Mouse (Mus musculus) neural tube, embryonic 15.5 days (tissue): ENCODE results near the gene Lefty2. TPM values are rescaled to one million over a fixed set of nuclear protein-coding genes. Genes with fewer than 3 reads are reported as not detected.
"Not testable (repeated sequence)": the region's sequence is repeated elsewhere in the genome, so short reads cannot be mapped to it uniquely, and the experiment has no call there.

Experiments used
- ATAC-seq: fragments of 200-750 bp; cut with Nextera tagmentation; 2 replicates; pipeline ENCODE4 v1.8.0; 2017; ENCODE audit warnings: mild to moderate bottlenecking, moderate TSS enrichment, moderate library complexity; ENCODE audit not compliant: low FRiP score
- H3K27ac ChIP-seq: fragments of 300-500 bp; sonication (generic); replicated peaks from 2 replicates; pipeline ENCODE4 v1.5.1; 2015; ENCODE audit warnings: mild to moderate bottlenecking, inconsistent platforms
- H3K27me3 ChIP-seq: fragments of 300-500 bp; sonication (generic); replicated peaks from 2 replicates; pipeline ENCODE4 v1.6.1; 2015; ENCODE audit warnings: inconsistent platforms
- H3K36me3 ChIP-seq: fragments of 300-500 bp; sonication (generic); 2 replicates; pipeline ENCODE4 v1.6.1; 2015; ENCODE audit warnings: inconsistent platforms
- H3K4me1 ChIP-seq: fragments of 300-500 bp; sonication (generic); 2 replicates; pipeline ENCODE4 v1.6.1; 2015; ENCODE audit warnings: inconsistent platforms
- H3K4me2 ChIP-seq: fragments of 300-500 bp; sonication (generic); 2 replicates; pipeline ENCODE4 v1.6.1; 2015; ENCODE audit warnings: inconsistent platforms, mild to moderate bottlenecking, moderate library complexity
- H3K4me3 ChIP-seq: fragments of 300-500 bp; sonication (generic); replicated peaks from 2 replicates; pipeline ENCODE4 v1.5.1; 2015; ENCODE audit warnings: mild to moderate bottlenecking, inconsistent platforms
- H3K9ac ChIP-seq: fragments of 300-500 bp; sonication (generic); replicated peaks from 2 replicates; pipeline ENCODE4 v1.6.1; 2015; ENCODE audit warnings: mild to moderate bottlenecking, inconsistent platforms
- H3K9me3 ChIP-seq: fragments of 300-500 bp; sonication (generic); replicated peaks from 2 replicates; pipeline ENCODE4 v1.6.1; 2016; ENCODE audit warnings: inconsistent platforms
- WGBS: fragments of 180-500 bp; shearing (Covaris S2); methylation state at CpG from one replicate; pipeline ENCODE4 v1.1.7; 2015; ENCODE audit warnings: mixed read lengths; 5-methylcytosine and 5-hydroxymethylcytosine counted together
- polyA plus RNA-seq: library from polyadenylated mRNA; unstranded; fragments of >200 nt; fragmentation: Nextera tagmentation; extraction: Ambion mirVana; gene quantifications from 2 replicates; pipeline ENCODE4 v1.2.1, GENCODE M21; 2015

Lefty2 gene
- polyA plus RNA-seq, 1 experiment from 2014 or later = 3.0 TPM

DNA sequence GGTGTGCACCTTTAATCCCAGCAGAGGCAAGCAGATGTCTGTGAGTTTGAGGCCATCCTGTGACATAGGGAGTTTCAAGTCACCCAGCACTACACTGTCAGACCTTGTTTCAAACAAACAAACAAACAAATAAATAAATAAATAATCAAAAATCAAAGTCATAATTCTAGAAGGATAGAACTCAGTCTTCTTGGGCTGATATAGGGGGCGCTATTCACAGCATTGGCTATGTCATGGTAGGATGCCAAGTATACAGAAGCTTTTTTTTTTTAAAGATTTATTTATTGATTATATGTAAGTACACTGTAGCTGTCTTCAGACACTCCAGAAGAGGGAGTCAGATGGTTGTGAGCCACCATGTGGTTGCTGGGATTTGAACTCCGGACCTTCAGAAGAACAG is 45.9 kb downstream of the Lefty2 start:
- H3K36me3 ChIP-seq, H3K4me2 ChIP-seq, H3K9me3 ChIP-seq, H3K4me3 ChIP-seq, ATAC-seq, H3K27ac ChIP-seq, H3K9ac ChIP-seq: not testable (repeated sequence)
- Histone ChIP-seq H3K27me3 (peaks cover 69% of the 10 kb centered on the region), H3K4me1 (peaks cover 18% of the 10 kb centered on the region)
- WGBS = 78% methylated on average over 2 of the region's 2 CpGs

DNA sequence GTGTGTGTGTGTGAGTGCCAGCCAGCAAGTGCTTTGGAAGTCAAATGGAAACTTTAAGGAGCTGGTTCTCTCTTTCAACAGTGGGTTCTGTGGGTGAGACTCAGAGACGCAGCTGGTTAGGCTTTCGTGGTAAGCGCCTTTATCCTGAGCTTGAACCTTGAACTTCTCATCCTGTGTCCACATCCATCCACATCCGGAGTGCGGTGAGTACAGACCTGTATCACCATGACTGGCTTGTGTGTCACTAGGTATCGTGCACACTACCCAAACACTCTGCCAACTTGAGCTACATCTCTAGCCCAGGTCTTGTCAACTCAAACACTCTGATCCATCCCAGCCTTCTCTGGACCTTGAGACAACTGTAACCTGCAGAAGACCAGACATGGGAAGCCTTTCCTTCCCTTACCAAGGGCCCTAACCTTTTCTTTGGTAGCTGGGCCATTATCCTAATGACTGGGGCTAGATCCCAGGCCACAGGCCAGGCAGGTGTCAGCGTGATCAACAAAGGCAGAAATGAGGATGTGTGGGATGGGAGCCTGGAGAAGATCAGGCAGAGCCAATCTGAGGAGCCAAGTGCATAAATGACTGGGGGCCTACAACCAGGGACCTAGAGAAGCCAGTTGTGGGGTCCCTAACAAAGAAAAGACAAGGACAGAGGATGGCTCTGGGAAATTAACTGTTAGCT is 48.0 kb downstream of the Lefty2 start:
- WGBS = 86% methylated on average over 7 of the region's 7 CpGs

DNA sequence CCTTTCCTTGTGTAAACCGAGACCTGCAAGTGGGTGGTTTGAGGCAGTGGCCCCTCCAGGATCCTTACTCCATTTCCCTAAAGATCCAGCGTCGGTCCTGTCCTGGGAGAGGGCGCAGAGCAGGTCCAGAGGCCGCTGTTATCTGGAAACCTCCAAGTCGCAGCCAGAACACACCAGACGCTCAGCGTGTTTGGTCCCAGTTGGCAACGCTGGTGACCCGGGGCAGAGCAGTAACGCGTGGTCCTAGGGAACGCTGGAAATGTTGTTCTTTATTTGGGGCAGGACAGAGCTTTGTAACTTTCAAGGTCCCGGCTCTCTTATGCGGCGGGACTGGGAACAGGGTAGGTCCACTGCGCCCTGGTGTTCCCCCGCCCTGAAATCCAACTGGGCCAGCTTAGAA is 48.8 kb downstream of the Lefty2 start:
- H3K4me1 ChIP-seq = peaks cover 28% of the 10 kb centered on the region
- H3K27me3 ChIP-seq = peaks cover 52% of the 10 kb centered on the region
- 3% methylated on average over 18 of the region's 18 CpGs for WGBS
- no peak for ATAC-seq
- H3K9me3 ChIP-seq = no peaks in the 10 kb centered on the region
- peak overlapping the region; percentile 53 for H3K4me3 ChIP-seq
- peak overlapping the region; percentile 93 for H3K4me2 ChIP-seq
- H3K27ac ChIP-seq = no peak overlapping the region
- H3K9ac ChIP-seq = peak overlapping the region; percentile 36
- no peaks in the 10 kb centered on the region for H3K36me3 ChIP-seq

More for the DNA sequence above, 48.0 kb downstream of the Lefty2 start:
- Histone ChIP-seq H3K4me2 (peak overlapping the region; percentile 93; the same call in 1 of the 2 replicates), H3K9ac (no peak overlapping the region), H3K9me3 (no peaks in the 10 kb centered on the region), H3K4me1 (peaks cover 25% of the 10 kb centered on the region), H3K36me3 (no peaks in the 10 kb centered on the region), H3K27me3 (peaks cover 57% of the 10 kb centered on the region), H3K27ac (no peak overlapping the region), H3K4me3 (no peak overlapping the region)
- ATAC-seq = no peak

DNA sequence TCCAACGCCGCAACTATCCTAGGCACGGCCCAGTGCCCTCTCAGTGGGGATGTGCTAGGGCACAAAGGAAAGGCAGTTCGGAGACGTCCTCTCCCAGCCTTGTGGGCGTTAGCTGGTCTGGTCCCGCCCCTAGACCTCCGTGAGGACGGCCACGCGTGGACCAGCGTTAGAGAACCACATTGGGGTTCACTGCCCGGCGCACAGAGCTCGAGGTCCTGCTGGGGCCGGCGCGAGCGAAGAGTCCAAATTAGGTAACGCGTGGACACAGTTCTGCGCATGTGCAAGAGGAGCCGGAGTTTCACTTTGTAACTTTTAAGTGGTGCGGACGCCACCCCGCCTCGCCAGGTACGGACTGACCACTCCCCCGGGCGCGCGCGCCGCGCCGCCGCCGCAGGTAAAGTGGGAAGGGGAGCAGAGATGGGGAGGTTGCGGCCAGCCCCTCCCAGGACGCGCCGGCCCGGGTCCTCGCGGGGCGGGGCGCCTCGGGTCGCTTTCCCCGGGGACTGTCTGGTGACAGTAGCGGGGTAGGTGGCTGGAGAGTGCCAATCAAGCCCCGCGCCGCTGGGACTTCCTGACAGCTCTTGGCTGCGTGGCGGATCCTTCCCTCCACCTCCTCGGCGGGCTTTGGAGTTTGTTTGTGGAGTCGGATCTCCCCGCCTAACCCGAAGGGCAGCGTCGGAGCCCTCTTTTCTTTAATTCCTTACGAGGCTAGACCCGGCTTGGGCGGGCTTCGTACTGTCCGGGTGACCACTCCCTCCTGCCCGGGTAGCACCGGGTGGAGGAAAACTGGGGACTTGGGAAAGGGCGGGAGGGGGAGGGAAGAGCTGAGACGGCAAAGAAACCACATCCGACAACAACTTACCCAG is 49.5 kb downstream of the Lefty2 start, which contains the start of gene Tmem63a:
Gene Tmem63a (plus strand): TSS at position 179 of the 866 bp plus-strand sequence.
- under 1% methylated on average over 73 of the region's 73 CpGs for WGBS

DNA sequence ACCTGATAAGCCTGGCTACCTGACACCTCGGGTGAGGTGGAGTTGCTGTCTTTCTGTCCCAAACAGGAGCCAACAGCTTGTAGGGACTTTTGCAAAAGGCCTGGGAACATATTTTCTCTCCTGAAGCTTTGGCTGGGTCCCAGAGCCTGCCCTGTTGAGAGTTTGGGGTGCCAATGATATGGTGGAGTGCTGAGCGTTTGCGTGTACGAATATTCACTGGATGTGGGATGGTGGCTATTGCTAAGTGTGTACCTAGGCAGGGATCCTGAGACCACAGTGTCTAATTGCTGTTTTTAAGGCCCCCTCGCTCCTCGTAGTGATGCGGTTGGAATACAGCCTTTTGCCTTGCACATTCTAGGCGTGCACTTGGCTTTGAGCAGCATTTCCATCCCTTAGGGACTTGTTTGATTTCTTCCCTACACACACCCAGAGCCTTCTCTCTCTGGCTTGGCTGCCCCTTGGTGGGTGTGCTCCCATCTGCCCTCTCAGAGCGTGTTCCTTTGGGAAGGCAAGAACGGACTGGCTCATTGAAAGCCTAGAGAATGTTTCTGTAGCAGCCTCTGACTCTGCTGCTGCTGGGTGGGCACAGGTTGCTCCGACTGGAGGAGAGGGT is 50.2 kb downstream of the Lefty2 start:
- H3K4me1 ChIP-seq = peaks cover 25% of the 10 kb centered on the region
- peaks cover 43% of the 10 kb centered on the region for H3K27me3 ChIP-seq
- no peak for ATAC-seq
- no peak overlapping the region for H3K9ac ChIP-seq
- peak overlapping the region; percentile 93 for H3K4me2 ChIP-seq
- peak overlapping the region; percentile 53 for H3K4me3 ChIP-seq
- no peaks in the 10 kb centered on the region for H3K9me3 ChIP-seq
- H3K36me3 ChIP-seq = no peaks in the 10 kb centered on the region
- WGBS = 37% methylated on average over 11 of the region's 11 CpGs
- H3K27ac ChIP-seq = no peak overlapping the region

More for the DNA sequence above, 49.5 kb downstream of the Lefty2 start, which contains the start of gene Tmem63a:
- peak; percentile 42; the same call in 1 of the 2 replicates for ATAC-seq
- Histone ChIP-seq H3K9me3 (no peaks in the 10 kb centered on the region), H3K4me2 (peak within 1 kb of the TSS; percentile 93), H3K4me3 (peak within 1 kb of the TSS; percentile 53), H3K27ac (no peak within 1 kb of the TSS; the same call in 1 of the 2 replicates), H3K36me3 (no peaks in the 10 kb centered on the region), H3K27me3 (peaks cover 50% of the 10 kb centered on the region), H3K9ac (peak within 1 kb of the TSS; percentile 36), H3K4me1 (peaks cover 25% of the 10 kb centered on the region)

DNA sequence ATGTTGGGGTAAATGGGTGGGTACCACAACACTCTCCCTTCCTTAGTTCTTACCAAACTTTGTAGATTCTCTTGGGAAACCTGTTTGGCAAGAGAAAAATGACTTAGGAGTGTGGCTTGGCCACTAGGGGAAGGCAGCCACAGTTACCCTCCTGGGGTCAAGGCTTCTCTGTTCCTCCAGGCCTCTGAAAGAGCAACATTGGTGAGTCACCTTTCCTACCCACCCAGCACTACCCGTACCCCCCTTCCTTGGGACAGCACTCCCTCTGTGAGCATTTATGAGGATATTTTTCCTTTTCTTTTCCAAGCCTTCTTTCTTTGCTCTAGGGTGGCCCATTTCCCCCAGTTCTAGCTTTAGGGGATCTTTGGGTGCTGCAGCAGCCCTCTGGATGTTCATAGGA is 51.0 kb downstream of the Lefty2 start:
- H3K4me1 ChIP-seq = peaks cover 25% of the 10 kb centered on the region
- WGBS = 74% methylated on average over 1 of the region's 1 CpGs
- H3K9me3 ChIP-seq = no peaks in the 10 kb centered on the region
- no peak for ATAC-seq
- peaks cover 42% of the 10 kb centered on the region for H3K27me3 ChIP-seq
- no peak overlapping the region for H3K27ac ChIP-seq
- H3K4me2 ChIP-seq = no peak overlapping the region
- no peak overlapping the region for H3K4me3 ChIP-seq
- H3K36me3 ChIP-seq = no peaks in the 10 kb centered on the region
- H3K9ac ChIP-seq = no peak overlapping the region

DNA sequence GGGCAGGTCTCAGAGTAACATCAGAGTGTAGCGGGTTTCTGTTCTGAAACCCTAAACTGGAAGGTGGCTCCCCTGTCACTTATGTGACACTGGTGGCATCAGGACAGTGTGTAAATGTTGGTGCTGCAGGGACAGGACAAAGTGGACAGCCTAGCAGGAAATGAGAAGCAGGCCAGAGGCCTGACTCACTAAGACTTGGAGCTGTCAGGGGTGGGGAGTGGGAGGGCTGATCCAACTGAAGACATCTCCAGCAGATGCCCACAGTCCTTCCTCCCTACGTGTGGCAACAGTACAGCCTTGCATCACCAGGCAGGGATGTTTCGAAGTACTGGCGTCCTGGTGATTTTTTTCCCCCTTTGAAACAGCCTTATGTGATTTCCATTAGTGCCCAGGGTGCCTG is 51.6 kb downstream of the Lefty2 start:
- Histone ChIP-seq H3K36me3 (no peaks in the 10 kb centered on the region), H3K9ac (no peak overlapping the region), H3K9me3 (no peaks in the 10 kb centered on the region), H3K4me3 (no peak overlapping the region), H3K27ac (no peak overlapping the region), H3K4me2 (no peak overlapping the region), H3K27me3 (peaks cover 42% of the 10 kb centered on the region), H3K4me1 (peaks cover 25% of the 10 kb centered on the region)
- WGBS = 83% methylated on average over 4 of the region's 4 CpGs
- no peak for ATAC-seq

DNA sequence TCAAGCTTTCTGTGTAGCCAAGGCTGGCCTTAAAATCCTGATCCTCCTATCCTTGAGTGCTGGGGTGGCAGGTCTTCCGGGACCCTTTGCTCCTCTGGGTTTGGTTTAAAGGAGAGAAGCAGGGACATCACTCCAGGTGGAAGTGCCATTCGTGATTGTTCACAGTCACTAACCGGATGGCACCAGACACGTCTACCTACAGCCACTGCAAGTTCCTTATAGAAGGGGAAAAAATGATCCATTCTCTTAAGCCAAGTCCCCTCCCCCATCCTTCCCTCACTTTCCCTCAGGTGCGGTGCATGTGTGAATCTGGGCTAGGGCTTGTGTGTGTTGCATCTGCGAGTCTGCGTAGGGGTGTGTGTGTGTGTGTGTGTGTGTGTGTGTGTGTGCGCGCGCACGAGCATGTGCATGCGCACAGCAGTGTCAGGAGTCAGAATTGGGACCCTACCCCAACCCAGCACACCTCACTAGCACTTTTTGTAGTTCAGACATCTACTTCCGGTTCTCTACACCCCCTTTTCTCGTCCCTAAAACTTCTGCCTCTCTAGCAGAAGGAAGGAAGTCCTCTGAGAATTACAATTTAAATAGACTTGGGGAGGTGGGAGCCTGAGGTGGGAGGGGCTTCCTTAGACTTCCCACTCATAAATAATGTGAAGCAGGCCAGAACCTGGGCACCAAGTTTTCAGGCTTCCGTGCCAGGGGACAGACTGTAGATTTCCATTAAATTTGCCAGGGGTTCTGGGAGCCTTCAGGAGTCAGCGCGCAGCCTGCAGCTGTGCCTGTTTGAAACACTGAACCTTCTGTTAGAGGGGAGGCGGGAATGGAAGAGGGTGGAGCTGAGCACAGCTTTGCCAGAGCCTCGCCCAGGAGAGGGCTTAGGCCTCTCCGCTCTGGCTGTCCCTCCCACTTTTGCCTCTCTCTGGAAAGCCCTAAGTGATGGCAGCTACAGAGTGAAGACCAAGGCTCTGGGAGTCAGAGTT is 52.4 kb downstream of the Lefty2 start:
- H3K36me3 ChIP-seq = no peaks in the 10 kb centered on the region
- no peaks in the 10 kb centered on the region for H3K9me3 ChIP-seq
- H3K27ac ChIP-seq = no peak overlapping the region
- WGBS = 29% methylated on average over 20 of the region's 20 CpGs
- no peak overlapping the region for H3K4me3 ChIP-seq
- H3K27me3 ChIP-seq = peaks cover 42% of the 10 kb centered on the region
- no peak overlapping the region for H3K9ac ChIP-seq
- peak overlapping the region; percentile 34 for H3K4me2 ChIP-seq
- peaks cover 25% of the 10 kb centered on the region for H3K4me1 ChIP-seq
- ATAC-seq = peak; percentile 53; the same call in 1 of the 2 replicates

DNA sequence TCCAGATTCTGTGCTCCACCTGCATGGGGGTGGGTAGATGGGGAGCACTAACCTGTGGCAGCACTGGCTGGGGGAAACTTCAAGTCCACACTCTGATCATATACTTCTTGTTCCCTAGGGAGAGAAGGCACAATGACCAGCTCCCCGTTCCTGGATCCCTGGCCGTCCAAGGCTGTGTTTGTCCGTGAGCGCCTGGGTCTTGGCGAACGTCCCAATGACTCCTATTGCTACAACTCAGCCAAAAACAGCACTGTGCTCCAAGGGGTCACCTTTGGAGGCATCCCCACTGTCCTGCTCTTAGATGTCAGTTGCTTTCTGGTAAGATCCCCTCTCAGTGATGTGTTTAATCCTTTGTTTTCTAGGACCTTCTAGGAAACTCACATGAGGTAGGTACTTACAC is 53.5 kb downstream of the Lefty2 start:
- Histone ChIP-seq H3K27ac (no peak overlapping the region), H3K27me3 (peaks cover 31% of the 10 kb centered on the region), H3K4me2 (no peak overlapping the region), H3K9ac (no peak overlapping the region), H3K4me3 (no peak overlapping the region), H3K9me3 (no peaks in the 10 kb centered on the region), H3K36me3 (no peaks in the 10 kb centered on the region), H3K4me1 (peaks cover 25% of the 10 kb centered on the region)
- ATAC-seq = no peak
- 86% methylated on average over 6 of the region's 6 CpGs for WGBS
